Mouse (Mus musculus) heart, embryonic 10.5 days (tissue): ENCODE measurements around the gene Acadm. TPM values are rescaled to one million over a fixed set of nuclear protein-coding genes. Genes with fewer than 3 reads are reported as not detected.

Source experiments
- DNase-seq: peaks from one replicate; pipeline ENCODE4 v3.0.0-alpha.2; 2017; ENCODE audit warnings: low spot score
- H3K27ac ChIP-seq: fragments of 300-500 bp; sonication (generic); 2 replicates; pipeline ENCODE4 v1.5.1; 2016; ENCODE audit warnings: mild to moderate bottlenecking
- H3K27me3 ChIP-seq: fragments of 300-500 bp; sonication (generic); 2 replicates; pipeline ENCODE4 v1.6.1; 2016; ENCODE audit warnings: mild to moderate bottlenecking; ENCODE audit not compliant: poor library complexity, insufficient read depth, severe bottlenecking
- H3K36me3 ChIP-seq: fragments of 300-500 bp; sonication (generic); 2 replicates; pipeline ENCODE4 v1.6.1; 2016; ENCODE audit warnings: mild to moderate bottlenecking, moderate library complexity
- H3K4me1 ChIP-seq: fragments of 300-500 bp; sonication (generic); 2 replicates; pipeline ENCODE4 v1.6.1; 2016; ENCODE audit warnings: mild to moderate bottlenecking
- H3K4me3 ChIP-seq: fragments of 300-500 bp; sonication (generic); 2 replicates; pipeline ENCODE4 v1.5.1; 2016; ENCODE audit warnings: mild to moderate bottlenecking, moderate library complexity
- H3K9me3 ChIP-seq: fragments of 300-500 bp; sonication (generic); 2 replicates; pipeline ENCODE4 v1.6.1; 2016; ENCODE audit warnings: mild to moderate bottlenecking, moderate library complexity
- WGBS: fragments of 180-500 bp; shearing (Covaris S2); methylation state at CpG from one replicate; pipeline ENCODE4 v1.1.7; 2016; 5-methylcytosine and 5-hydroxymethylcytosine counted together
- polyA plus RNA-seq: library from polyadenylated mRNA; unstranded; fragments of >200 nt; fragmentation: Nextera tagmentation; extraction: Ambion mirVana; gene quantifications from 2 replicates; pipeline ENCODE4 v1.2.1, GENCODE M21; 2016

The Acadm gene
- polyA plus RNA-seq, 1 experiment from 2014 or later, result 91.2 TPM

DNA sequence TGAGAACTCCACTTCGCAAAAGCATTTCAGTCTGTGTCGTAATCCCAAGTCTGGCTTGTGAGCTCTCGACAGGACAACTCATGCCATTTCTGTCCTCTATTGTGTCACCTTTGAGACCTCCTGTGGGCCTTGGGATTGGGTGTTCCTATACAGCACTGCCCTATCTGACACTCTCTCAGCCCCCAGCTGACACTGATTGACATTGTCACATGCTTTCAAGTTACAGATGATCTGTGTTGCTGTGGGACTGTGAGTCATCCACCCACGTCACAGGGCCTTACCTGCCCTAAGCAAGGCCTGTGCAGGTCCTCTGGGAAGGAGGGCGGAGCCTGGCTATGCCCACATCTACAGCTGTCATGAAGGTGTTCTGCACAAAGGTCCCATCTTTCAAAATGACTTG is 12.0 kb downstream of the Acadm start:
- 84% methylated on average over 5 of the region's 5 CpGs for WGBS
- H3K4me1 ChIP-seq, result peaks cover 12% of the 10 kb centered on the region; the same call in 1 of the 2 replicates
- H3K36me3 ChIP-seq, result peaks cover 79% of the 10 kb centered on the region
- H3K9me3 ChIP-seq, result no peaks in the 10 kb centered on the region
- no peak for DNase-seq
- H3K27ac ChIP-seq, result no peak overlapping the region
- no peak overlapping the region for H3K4me3 ChIP-seq
- H3K27me3 ChIP-seq, result no peaks in the 10 kb centered on the region

GRCm38 (mm10) chr3:153929526-153929925 is 14.9 kb downstream of the Acadm start:
- Histone ChIP-seq H3K36me3 (peaks cover 82% of the 10 kb centered on the region), H3K27me3 (no peaks in the 10 kb centered on the region), H3K4me1 (no peaks in the 10 kb centered on the region), H3K9me3 (no peaks in the 10 kb centered on the region), H3K27ac (no peak overlapping the region), H3K4me3 (no peak overlapping the region)
- WGBS, result 94% methylated on average over 11 of the region's 11 CpGs
- no peak for DNase-seq

- Histone ChIP-seq H3K4me1 (no peaks in the 10 kb centered on the region), H3K27ac (no peak overlapping the region), H3K9me3 (no peaks in the 10 kb centered on the region), H3K27me3 (no peaks in the 10 kb centered on the region), H3K36me3 (peaks cover 72% of the 10 kb centered on the region), H3K4me3 (no peak overlapping the region)
- no peak for DNase-seq
- WGBS, result 88% methylated on average over 7 of the region's 7 CpGs
These were observed 18.1 kb downstream of the Acadm start for GRCm38 (mm10) chr3:153926333-153926732.

DNA sequence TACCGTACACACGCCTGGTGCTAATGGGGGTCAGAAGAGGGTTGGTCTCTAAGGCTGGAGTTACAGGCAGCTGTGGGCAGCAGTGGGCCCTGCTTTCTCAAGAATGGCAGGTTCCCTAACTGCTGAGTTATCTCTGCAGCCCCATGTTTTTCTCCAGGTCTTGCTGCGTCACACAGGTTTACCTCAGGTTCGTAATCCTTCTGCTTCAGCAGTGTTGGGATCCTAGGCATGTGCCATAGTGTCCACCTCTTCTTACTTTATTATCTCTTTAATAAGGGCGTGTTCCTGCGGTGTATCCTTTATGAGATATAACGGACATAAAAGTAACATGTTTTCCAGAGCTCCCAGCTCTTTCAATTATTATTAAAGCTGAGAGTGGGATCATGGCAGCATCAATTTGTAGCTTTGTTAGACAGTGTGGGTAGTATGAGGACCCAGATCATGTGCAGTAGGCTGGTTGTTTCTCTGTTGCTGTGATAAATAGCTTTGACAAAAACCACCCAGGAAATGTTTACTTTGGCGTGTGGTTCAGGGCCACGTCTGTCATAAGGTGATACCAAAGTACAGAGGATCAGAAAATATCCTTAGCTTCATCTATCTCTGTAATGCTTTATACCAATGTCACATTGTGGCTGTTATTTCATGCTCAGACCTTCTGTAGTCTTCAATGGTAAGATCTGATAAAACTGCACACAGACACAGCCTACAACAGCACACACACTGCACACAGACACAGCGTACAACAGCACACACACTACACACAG is 23.1 kb downstream of the Acadm start:
- Histone ChIP-seq H3K4me1 (no peaks in the 10 kb centered on the region), H3K9me3 (no peaks in the 10 kb centered on the region), H3K4me3 (no peak overlapping the region), H3K36me3 (peaks cover 41% of the 10 kb centered on the region), H3K27me3 (no peaks in the 10 kb centered on the region), H3K27ac (no peak overlapping the region)
- no peak for DNase-seq
- 91% methylated on average over 10 of the region's 10 CpGs for WGBS

DNA sequence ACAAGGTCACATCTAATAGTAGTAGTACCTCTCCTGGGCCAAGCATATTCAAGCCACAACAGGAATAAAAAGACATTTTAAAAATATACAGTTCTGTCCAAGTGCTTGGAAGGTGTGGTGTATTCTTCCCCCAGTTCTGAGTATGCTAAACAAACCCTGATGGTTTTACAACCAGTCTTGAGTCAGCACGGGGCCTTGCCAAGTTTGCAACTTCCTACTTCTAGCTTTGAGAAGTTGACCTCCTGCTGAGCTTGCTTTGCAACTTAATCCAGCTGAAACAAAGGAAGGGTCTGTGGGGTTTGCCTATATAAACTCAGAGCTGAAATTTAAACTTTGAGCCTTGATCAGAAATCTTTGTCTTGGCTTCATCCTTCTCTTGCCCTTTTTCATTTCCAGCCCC is 27.2 kb downstream of the Acadm start:
- Histone ChIP-seq H3K4me1 (peaks cover 14% of the 10 kb centered on the region), H3K27me3 (no peaks in the 10 kb centered on the region), H3K36me3 (peaks cover 16% of the 10 kb centered on the region), H3K27ac (no peak overlapping the region), H3K4me3 (no peak overlapping the region), H3K9me3 (no peaks in the 10 kb centered on the region)
- DNase-seq, result no peak
- 27% methylated on average over 1 of the region's 1 CpGs for WGBS

DNA sequence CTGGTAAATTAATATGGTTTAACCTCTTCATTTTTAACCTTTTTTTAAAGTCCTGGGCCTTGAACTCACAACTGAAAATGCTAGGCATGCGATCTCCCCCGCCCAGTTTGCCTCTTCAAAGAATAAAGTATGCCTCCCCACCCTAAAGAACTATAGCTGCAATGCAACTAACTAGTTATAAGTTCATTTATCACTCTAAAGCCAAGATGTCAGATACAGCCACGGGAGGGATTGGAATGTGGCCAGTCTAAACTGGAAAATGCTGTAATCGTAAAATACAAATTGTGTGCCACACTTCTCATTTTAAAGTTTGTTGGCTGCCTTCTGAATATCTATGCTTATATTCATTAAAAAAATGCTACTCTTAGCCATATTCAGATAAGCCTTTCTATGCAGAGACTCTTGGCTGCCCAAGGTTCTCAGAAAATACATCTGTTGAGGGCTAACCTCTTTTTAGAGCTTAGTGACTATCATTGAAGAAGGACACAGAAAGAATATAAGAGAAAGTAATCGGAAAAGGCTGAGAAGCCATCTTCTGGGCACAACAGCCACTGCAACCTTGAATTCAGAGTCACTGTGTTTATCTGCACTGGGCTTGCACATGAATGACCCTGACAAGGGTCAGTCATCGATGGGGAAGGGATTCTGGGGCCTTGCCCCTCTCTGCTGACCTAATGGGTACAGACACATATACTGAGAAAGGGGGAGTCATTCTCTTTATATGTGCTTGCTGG is 30.8 kb downstream of the Acadm start:
- Histone ChIP-seq H3K36me3 (peaks cover 30% of the 10 kb centered on the region), H3K27ac (peak overlapping the region; percentile 99), H3K4me1 (peaks cover 42% of the 10 kb centered on the region), H3K27me3 (no peaks in the 10 kb centered on the region), H3K9me3 (no peaks in the 10 kb centered on the region), H3K4me3 (peak overlapping the region; percentile 94)
- 47% methylated on average over 6 of the region's 6 CpGs for WGBS
- DNase-seq, result no peak

DNA sequence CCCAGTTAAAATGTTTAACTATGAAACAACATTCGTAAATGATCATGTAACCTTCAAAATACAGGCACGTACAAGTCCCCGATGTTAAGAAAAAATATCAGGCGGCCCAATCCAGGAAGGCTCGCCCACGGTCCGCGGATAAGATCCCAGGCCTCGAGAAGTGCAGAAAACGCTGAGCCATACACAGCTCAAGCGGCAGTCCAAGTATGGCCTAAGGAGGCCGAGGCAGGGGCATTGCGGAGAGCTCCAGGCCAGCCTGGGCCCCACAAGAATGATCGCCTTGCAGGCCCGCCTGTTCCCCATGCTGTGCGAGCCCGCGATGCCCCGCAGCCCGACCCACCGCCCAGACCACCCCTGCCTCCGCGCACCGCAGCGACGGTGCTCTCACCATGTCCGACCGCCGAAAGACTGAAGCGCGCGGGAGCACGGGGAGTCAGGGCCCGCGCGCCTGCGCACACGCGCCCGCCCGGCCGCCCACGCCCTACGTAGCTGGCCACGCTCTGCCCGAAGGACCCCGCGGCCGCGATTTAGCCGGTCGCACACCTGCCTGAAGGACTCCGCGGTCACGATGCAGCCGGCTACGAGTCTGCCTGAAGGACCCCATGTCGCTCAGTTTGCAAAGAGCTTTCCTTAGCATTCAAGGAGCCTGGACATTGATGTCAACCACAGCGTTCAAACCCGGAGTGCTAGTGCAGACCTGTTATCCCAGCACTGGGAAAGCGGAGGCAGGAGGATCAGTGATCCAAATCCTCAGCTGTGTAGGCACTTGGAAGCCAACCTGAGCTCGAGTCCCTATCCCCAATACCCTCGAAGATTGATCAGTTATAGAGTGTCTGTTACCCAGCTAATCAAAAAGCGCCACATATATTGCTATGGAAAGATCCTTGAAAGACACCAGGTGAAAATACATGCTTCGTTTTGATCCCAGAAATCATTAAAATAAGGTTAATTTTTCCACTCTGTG is 31.6 kb downstream of the Acadm start, which contains the start of gene Rabggtb:
Rabggtb (minus strand) TSS at position 464 of the 964 bp plus-strand sequence.
- H3K27ac ChIP-seq, result peak within 1 kb of the TSS; percentile 99
- H3K27me3 ChIP-seq, result no peaks in the 10 kb centered on the region
- peak; percentile 97 for DNase-seq
- H3K9me3 ChIP-seq, result no peaks in the 10 kb centered on the region
- H3K4me3 ChIP-seq, result peak within 1 kb of the TSS; percentile 94
- H3K4me1 ChIP-seq, result peaks cover 50% of the 10 kb centered on the region
- peaks cover 38% of the 10 kb centered on the region for H3K36me3 ChIP-seq
- WGBS, result 1% methylated on average over 65 of the region's 65 CpGs

- peaks cover 51% of the 10 kb centered on the region for H3K4me1 ChIP-seq
- H3K27ac ChIP-seq, result peak overlapping the region; percentile 99
- peak overlapping the region; percentile 94 for H3K4me3 ChIP-seq
- no peaks in the 10 kb centered on the region for H3K27me3 ChIP-seq
- H3K36me3 ChIP-seq, result peaks cover 47% of the 10 kb centered on the region
- DNase-seq, result no peak
- 3% methylated on average over 12 of the region's 12 CpGs for WGBS
- H3K9me3 ChIP-seq, result no peaks in the 10 kb centered on the region
These were observed 32.5 kb downstream of the Acadm start for GRCm38 (mm10) chr3:153911882-153912440.

DNA sequence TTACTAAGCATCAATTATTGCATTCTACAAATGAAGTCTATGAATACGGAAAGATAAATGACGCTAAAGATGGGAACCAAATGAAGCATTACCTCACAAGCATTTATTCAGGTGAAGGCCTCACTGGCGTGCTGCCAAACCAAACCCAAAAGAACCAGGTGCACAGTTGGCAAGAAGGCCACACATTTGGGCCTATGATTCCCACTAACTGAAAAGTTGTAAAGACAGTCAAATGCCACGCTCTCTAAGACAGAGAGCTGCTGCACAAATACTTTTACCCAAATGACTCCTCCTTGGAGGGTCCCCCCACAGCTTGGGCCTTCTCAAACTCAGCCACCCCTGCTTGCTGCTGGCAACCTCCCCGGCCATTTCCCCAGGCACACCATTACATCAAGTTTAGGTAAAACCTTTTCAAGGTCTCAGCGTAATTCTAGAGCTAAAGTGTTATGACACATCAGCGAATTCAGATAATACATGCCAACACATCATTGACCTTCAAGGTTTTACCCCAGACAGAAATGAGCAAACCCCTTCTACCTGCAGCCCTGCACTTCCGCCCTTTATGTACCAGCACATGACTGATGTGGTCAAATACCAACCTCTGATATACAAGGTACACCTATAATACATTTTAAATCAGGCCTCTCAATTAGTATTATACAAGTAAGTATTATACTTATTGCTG is 33.1 kb downstream of the Acadm start:
- peaks cover 53% of the 10 kb centered on the region for H3K36me3 ChIP-seq
- H3K9me3 ChIP-seq, result no peaks in the 10 kb centered on the region
- no peak for DNase-seq
- no peaks in the 10 kb centered on the region for H3K27me3 ChIP-seq
- 41% methylated on average over 8 of the region's 8 CpGs for WGBS
- H3K4me1 ChIP-seq, result peaks cover 51% of the 10 kb centered on the region
- H3K27ac ChIP-seq, result peak overlapping the region; percentile 99
- H3K4me3 ChIP-seq, result peak overlapping the region; percentile 94

DNA sequence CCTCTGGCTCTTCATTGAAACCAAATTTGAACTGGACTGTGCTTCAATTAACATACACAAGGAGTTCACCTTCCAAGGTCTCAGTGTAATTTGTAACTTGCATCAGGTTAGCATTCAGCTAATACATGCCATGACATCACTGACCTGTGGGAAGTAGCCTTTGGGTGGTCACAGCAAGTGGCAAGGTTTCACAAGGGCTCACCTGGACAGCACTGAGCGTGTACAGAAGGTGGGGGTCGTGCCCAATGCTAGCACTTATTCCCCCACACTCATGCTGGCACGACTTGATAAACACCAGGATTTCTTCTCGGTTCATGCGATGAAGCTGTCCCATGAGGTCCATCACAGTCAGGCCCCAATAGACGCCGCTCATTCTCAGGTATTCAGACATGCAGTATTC is 33.9 kb downstream of the Acadm start:
- Histone ChIP-seq H3K4me1 (peaks cover 51% of the 10 kb centered on the region), H3K9me3 (no peaks in the 10 kb centered on the region), H3K27ac (no peak overlapping the region), H3K27me3 (no peaks in the 10 kb centered on the region), H3K36me3 (peaks cover 62% of the 10 kb centered on the region), H3K4me3 (peak overlapping the region; percentile 94)
- 69% methylated on average over 7 of the region's 7 CpGs for WGBS
- no peak for DNase-seq

- Histone ChIP-seq H3K4me3 (peak overlapping the region; percentile 31), H3K4me1 (peaks cover 48% of the 10 kb centered on the region), H3K9me3 (no peaks in the 10 kb centered on the region), H3K36me3 (peaks cover 77% of the 10 kb centered on the region), H3K27ac (no peak overlapping the region), H3K27me3 (no peaks in the 10 kb centered on the region)
- WGBS, result 85% methylated on average over 5 of the region's 5 CpGs
- no peak for DNase-seq
These were observed 35.5 kb downstream of the Acadm start for GRCm38 (mm10) chr3:153908919-153909318.
